Mouse (Mus musculus) heart, postnatal 0 days (tissue): ENCODE results near the gene Unc5cl.

Experiments
- CTCF ChIP-seq: IDR thresholded peaks from 2 replicates; pipeline ENCODE4 v1.5.1; 2016; ENCODE audit warnings: antibody characterized with exemption, control low read depth, low read depth
- EP300 ChIP-seq: IDR thresholded peaks from 2 replicates; pipeline ENCODE4 v1.6.1; 2016; ENCODE audit warnings: antibody characterized with exemption, low read depth

GRCm38 (mm10) chr17:48493986-48494385 is 39.3 kb downstream of the Unc5cl start:
- no peak for TF ChIP-seq CTCF
- no peak for TF ChIP-seq EP300
